Mouse (Mus musculus): Measurements from ENCODE around the gene Atxn1.
A peak's percentile ranks its signal among the peaks of the same experiment; 100 is the strongest.

Gene Atxn1

DNA sequence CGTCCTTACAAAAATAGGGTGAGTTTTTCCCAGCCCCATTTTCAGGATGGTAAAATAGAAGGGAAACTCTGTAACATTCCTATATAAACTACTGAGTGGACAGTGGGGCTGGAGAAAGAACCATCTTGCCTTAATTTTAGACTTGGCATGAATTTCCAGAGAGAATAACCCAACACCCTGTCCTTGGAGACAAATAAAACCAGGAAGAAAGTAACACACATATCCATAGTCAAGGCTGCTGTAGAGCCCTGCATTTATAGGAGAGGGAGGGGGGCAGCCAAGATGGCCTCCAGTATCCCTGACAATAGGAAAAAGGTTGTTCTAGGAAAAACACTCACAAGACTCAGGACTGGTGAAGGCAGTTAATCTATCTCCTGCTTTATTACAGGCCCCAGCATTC lies 210.3 kb downstream of the Atxn1 start:
- DNase-seq, result no peak

DNA sequence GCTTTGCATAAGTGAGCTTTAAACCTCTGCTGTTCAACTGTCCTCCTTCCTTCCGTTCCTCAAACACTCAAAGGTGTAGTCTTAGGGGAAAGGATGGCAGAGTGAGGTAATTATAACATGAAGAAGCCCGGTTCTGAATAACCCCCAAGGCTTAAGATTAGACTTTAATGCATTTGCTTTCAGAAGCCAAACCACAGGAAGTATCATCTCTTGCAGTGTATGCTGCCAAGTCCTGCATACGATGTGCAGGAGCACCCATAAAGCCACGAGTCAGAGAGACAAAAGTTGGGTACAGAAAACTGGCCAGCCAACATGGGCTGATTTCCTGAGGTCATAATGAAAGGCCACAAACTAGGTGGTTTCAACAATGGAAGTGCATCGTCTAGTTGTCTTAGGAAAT lies 212.3 kb downstream of the Atxn1 start:
- no peak for DNase-seq

DNA sequence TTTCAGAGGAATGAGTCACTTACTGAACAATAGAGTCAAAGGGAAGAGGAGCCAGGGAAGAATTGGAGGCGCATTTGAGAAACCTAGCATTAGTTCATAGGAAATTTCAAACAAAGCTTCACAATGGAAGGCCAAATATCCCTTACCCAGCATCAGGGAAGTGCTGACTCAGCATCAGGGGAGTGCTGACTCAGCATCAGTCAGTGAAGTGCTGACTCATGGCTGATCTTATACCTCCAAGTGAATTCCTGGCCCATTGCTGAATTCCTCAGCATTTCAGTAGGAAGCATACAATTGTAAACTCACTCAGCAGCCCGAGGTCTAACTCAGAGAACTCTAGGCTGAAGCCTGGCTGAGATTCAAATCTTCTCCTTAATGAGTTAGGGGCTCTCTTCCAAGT lies 213.6 kb downstream of the Atxn1 start:
- no peak for DNase-seq

DNA sequence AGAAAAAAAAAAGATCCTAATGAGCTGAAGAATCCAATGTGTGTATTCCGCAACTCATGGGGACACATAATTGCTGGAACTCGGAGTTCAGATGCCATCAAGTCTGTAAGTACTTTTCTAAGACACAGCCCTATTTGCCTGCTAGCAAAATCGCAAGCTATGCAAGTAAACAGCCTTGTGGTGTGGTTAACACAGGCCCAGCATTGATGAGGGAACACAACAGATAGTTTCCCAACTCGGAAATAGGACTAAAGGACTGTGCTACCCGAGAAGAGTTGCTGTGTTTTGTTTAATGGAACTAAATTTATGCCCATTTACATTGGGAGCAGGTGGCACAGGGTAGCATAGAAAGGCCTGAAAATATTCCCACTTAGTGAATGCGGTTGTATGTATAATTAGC lies 214.2 kb downstream of the Atxn1 start:
- DNase-seq, result no peak

DNA sequence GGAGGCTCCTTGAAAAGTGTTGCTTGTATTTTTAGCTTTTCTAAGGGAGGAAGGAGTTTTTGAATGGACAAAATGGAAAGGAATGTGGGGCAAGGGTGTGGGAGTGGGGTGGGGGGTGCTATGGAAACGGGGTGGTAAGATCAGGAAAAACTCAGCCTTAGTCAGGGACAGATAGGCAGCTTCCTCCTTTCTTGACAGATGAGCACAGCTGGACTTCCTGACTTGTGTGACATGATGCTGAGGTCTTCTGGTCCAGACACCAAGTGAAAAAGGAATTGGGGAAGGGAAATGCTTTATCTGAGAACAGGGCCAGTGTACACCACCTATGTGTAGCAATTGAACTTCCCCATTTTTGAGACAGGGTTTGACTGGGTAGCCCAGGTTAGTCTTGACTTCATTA lies 214.9 kb downstream of the Atxn1 start:
- DNase-seq, result no peak

DNA sequence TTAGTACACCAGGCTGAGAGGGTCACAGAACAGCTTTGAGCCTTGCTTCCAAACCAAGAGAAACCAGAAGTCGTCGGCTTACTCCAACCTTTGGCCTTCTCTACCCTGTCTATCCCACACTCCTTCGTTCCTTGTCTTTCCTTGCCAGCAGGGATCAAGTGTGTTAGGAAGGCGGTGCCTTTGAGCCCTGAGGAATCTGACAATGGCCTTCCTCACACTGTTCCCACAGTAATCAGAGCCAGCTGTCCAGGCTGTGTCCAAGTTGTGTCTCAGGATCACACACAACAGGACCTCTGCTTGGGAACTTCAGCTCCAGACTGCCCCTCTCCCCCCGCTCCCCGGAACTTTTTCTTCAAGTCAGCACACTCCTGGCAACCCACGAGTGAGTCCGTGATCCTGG lies 215.6 kb downstream of the Atxn1 start:
- DNase-seq, result peak; percentile 33

DNA sequence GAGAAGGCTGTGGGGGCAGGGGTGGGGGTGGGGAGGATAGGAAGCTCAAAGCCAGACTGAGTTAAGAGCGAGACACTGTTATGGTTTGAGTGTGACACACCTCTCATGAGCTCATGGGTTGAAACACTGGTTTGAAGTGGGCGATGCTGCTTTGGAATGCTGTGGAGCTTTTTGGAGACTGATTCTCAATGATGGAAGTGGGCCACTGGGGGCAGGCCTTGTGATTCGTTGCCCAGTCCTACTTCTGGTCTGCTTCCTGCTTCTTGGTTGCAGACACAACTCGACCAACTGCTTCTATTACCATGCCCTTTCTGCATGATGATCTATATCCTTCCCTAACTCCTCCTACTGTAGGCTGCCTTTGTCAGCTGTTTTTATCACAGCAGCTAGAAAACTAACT lies 216.1 kb downstream of the Atxn1 start:
- DNase-seq, result no peak

DNA sequence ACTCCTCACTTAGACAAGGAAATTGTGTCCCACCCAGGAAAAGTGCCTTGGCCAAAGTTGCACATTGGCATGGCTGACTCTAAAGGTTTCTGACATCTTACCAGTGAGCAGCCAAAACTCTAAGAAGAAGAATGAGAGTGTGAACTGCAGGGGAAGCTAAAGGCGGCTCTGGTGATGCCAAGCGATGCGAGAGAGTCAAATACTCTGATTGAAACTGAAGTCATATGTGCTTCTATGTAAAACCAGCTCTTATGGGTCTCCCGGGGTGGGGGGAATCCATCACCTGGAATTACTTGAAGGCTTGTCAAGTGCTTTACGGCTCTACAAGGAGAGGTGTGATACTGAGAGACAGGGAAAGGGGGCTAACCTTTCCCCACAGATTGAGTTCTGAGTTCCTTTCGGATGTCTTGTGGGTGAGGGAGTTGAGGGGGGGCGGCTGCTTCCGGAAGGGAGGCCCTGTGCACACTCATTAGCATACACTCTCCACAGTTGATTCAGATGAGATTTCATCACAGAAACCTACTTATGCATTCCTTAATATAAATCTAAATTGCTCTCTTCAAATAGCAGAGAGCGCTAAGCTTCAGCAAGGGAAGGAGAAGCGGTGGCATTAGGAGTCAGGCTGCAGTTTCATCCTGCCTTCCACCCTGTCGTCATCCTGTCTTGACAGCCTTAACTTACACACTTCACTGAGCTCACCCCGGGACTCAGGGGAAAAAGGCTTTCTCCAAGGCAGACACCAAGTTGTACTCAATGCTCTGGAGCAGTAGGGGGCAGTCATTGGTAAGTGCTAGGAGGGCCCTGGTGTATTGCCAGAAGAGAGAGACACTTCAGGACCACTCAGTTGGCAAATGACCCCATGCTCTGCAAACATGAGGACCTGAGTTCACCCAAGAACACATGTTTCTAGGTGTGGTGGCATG lies 218.7 kb downstream of the Atxn1 start:
- peak; percentile 34 for DNase-seq

DNA sequence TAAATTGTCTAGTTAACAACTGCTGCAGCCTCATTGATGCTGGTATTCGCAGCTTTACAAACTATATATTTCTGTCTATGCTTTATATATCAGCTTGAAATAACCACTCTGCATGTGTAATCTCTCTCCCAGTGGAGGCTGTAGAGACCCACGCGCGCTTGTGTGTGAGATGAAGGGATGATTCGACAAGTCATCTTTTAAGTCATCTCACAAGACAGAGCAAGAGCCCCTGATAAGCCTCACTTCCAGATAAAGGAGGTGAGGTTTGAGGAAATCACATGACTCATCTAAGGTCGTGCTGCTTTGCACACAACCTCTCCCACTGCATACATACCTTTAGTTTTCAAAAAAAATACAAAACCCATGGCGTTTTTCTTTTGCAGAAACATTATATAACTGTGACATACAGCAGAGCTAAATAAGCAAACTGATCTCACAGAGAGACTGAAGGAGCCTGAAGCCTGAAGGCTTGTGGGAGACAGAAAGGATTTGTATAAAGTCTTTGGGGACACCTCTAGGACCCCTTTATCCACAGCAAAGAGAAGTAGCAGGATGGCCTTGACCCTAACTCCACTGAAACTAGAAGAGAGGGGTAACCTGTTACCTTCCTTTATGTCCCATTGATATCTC lies 219.9 kb downstream of the Atxn1 start:
- no peak for DNase-seq

DNA sequence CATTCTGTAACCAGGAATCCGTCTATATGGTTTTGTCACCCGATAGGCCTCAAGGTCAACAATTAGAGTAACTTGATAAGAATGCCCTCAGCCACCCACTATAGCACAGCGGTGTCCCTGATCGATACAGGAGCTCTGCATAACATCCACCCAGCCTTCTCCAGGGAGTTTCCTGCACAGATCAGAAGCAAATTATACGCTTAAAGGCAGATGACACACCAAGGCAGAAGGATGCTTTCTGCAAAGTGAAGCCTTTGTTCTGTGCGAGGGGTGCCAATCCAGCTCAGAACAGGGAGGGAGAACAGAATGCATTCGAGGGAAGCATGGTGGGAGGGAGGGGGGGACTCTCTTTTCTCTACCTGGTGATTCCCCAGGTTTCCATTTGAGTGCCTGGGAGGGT lies 221.0 kb downstream of the Atxn1 start:
- DNase-seq, result no peak

DNA sequence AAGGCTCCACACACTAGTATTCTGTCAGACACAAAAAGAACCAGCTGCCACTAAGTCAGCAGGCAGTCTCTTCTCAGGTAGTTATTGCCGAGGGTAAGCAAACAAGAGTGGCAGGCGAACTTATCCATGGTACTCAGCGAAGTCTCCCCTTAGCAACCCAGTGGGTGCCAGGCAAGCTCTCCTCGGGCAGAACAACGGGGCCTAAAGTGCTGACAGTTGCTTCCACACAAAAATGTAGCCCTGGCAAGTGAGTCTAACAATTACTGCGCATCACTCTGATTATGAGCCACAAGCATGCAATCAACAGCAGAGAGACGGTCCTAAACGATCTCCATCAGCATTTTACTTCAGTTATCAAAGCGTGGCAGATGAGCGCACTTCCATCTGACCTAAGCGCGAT lies 224.4 kb downstream of the Atxn1 start:
- no peak for DNase-seq

DNA sequence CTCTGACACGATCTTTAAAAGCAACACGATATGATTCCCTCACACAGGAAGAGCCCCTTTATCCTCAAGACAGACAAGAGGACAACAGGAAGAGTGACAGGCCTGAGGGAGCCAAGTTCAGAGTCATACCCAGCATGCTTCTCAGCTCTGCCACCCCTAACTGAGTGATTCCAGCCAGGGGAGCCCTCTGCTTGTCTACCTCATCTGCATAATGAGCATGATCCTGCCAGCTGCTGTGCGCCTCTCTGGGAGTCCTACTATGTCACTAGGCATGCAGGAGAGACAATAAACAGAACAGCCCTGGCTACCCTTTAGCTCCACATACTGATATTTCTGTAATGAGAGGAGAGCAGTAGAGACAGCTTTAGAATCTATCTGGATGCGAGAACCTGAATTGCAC lies 228.6 kb downstream of the Atxn1 start:
- no peak for DNase-seq

DNA sequence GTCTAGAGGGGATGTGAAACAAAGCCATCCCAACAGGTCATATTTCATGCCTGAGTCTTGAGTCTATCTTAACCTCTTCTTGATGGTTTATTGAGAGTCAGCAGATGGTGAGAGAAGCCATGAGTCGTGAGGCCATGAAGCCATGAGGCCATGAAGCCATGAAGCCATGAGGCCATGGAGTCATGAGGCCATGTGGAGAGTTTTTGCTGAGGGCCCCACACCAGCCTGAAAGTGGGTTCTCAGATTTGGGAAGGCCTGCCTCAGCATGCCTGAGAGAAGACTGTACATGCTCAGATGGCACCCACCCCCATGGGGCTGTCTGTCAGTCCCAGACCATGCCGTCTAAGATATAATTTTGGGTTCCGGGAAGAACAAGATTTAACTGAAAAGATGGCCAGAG lies 229.0 kb downstream of the Atxn1 start:
- DNase-seq, result no peak

DNA sequence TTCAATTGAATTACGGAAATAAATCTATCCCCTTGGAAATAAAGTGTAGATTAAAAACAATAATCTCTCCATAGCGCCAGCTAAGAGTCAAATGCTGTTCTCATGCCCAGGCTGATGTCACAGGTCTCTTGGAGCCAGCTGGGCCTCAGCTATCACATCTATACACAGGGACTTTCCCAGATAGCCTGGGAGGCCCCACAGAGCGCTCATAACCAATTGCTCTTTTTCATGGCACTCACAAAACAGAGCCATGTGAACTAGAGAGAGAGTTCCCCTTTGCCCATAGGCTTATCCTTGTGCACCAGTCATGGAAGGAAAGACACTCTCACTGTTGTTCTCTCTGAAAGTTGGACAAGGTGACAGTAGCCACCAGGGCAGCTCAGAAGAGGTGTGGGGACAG lies 230.3 kb downstream of the Atxn1 start:
- DNase-seq, result no peak

DNA sequence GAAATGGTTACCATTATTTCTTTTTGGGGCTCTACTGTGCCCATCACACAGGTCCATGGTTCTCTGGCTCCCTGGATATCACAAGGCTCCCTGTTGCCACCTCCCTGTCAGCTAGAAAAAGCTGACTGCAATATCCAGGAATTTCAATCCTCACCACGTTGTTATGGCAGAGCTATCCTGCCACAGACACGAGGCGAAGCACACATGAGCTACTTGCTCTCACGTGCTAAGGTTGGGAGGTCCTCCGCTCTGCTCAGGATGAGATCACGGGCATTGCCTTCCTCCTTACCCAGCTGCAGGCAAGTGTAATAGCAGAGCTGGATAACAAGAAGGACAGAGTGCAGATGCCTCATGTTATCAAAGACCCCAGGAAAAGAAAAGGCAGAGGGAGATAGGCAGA lies 232.2 kb downstream of the Atxn1 start:
- DNase-seq, result no peak

DNA sequence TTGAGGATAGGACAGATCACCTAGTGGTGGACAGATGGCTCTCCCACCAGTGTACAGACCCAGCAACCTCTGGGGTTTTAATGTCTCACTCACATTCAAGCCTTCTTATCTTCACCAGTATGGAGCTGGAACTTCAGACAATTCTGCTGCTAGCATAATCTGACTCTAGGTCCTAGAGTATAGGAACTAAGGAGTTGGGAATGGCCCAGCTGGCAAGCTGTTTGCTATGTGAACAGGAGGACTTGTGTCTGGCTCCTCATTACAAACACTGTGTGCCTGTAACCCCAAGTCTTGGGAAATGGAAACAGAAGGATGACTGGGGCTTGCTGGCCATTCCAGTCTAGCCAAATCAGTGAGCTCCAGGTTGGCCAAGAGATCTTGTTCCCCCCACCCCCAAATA lies 237.9 kb downstream of the Atxn1 start:
- no peak for DNase-seq

DNA sequence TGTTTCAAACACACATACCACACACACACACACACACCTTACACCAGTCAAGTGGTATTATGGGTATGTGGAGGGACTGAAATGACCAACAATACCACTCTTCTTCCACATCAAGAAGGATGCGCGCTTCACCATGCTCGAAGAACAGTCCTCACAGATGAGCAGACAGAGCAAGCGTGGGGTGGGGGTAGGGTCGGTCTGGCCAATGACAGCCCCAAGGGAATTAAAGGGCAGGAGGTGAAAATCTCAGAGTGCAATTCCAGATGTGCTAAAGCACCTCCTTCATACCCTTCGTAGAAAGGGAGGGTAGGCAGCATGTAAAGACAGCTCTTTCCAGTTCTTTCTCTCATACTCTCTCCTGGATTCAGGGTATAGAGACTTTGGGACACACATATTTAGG lies 238.6 kb downstream of the Atxn1 start:
- DNase-seq, result no peak

DNA sequence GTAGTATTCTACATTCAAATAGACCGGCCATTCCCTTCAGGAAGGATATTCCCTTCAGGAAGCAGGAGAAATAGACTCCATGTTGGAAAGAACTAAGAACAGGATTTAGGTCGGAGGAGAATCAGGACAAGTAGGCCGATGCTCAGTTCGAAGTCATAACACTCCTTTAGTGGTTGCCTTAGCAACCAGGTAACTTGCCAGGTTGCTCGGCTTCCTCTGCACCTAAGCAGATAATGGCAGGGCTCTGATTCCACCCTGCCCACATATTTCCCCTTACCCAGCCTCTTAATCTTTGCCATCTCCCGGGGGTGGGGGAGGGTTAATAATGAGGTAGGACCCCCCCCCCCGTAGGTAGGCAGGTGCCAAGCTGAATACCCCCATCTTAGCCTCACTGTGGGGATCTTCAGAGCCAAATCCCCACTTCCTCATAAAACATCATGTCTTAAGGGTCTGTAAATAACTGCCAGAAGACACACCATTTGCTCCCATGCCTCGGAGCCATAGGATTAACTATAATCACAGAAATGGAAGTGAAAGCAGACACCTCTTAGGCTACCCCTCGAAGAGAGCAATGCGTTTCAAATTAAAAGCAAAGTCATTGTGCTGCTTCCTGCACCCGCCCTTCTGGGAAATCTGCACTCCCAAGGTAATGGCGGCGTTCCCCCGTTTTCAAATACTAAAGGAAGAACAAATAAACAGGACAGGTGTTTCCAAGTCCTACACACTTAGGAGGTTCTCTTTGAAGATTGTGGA lies 240.1 kb downstream of the Atxn1 start:
- no peak for DNase-seq

DNA sequence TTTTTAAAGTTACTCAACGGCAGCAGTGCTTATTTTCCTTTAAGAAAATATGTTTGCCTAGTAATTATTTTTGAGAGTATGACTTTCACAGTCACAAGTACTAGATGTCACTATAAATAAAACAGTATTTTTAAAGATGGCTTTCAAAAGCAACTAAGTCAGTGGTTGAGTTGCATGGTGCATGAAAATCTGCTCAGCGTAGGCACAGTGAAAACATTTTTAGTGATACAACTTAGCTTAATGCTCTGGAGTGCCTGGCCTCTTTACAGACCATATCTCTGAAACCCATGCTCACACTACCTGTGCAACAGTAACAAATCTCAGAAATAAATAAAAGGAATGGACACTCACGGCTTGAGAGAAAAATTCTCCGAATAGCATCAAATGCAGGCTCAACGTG lies 241.9 kb downstream of the Atxn1 start:
- no peak for DNase-seq

DNA sequence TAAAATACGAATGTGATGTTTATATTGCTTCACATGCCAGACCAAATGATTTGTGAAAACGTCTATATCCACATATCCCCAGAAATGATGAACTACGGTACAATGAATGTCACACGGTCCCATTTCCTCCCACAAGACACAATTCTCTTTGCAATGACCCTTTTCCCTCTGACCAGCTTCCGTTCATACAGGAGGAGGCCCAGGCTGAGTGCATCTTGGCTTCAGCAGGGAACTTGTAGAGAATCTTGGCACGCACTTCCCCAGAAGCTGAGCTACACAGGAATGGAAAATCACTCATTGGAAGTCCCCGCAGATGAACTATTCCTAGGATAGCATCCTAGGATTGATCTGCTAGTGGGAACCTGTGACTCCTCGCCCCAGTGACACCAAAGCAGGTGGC lies 243.2 kb downstream of the Atxn1 start:
- no peak for DNase-seq

DNA sequence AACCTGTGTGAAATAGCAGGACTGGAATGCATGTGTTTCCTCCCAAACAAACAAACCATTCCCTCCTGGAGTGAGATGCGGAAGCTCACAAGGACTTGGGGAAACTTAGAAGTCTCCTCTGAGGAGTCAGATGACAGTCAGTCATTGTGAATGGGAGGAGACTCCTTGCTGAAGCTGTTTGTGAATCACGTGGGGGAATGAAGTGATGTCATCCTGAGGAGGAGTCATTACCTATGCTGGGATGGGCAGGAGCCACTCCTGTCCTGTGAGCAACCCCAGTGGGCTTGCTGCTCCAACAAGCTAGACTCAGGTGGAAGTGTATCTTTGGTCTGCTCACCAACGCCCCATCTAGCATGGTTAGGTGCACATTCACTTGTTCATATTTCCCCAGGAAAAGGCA lies 246.0 kb downstream of the Atxn1 start:
- DNase-seq, result no peak

DNA sequence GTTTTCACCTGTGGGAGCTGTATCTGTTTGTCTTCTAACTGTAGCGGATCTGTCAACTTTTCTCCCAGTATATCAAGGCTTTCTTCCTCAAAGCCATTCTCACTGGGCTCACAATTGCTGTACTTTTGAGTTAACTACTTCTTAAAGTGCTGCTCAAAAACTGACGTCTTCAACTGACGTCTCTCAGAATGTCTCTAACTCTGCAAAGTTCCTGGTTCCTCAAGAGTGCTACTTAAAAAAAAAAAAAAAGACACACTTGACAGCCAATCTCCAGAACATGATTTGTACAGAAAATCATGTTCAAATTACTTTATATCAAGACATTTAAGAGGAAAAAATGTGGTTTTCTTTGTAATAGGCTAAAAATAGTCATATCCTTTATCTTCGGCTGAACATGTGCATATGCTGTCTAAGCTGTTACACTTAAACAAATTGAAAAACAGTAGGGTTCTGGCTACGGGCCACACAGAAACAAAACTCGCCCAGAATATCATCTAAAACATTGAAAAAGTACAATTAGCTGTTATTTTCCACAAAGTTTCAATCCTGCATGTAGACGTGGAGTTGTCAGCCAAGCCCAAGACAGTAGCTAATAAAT lies 249.1 kb downstream of the Atxn1 start:
- no peak for DNase-seq

DNA sequence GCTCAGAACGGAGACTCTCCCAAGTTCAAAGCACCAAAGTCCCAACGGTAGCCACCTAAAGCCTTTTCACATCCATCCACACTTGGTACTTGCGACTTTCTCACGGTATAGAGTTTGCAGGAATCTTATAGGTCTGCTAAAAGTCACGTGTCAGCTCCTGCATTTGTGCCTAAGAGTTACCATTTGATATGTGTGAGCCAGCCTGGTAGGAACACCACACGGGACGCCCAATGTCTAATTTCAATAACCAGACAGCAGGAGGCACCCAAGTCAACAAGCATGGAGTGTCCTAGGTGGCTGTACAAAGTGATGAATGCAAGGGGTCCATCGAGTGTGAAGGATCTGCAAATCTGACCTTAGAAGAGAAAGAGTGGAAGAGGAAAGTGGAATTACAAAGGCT lies 254.8 kb downstream of the Atxn1 start:
- no peak for DNase-seq

DNA sequence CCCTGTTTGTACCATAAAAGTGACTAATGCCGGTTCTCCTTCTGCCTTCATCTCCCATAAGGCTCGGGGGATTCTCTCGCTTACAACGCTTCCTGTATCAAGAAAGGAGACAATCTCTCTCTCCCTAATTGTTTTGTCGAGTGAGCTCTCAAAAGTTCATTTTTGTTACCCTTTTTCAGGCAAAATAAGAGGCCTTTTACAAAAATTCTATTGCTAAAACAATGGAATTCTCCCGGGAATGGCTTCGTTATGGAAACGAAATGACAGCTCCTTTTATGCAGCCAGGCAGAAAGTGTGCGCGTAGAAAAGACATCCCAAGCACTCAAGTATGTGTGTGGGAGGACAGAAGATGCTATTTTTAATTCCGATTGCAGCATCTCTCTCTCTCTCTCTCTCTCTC lies 255.4 kb downstream of the Atxn1 start:
- DNase-seq, result no peak
